Mouse (Mus musculus) embryonic fibroblast, embryonic 13.5 days (primary cell): ENCODE measurements around the gene Kcnq2.

ENCODE experiments used
- CTCF ChIP-seq: IDR thresholded peaks from 2 replicates; pipeline ENCODE4 v1.5.1; 2011; ENCODE audit warnings: mild to moderate bottlenecking, control low read depth, low read length, moderate library complexity, borderline replicate concordance; ENCODE audit not compliant: insufficient read depth
- POLR2A ChIP-seq: IDR thresholded peaks from 2 replicates; pipeline ENCODE4 v1.6.1; 2011; ENCODE audit warnings: low read depth, mild to moderate bottlenecking, control low read depth, low read length, moderate library complexity

DNA sequence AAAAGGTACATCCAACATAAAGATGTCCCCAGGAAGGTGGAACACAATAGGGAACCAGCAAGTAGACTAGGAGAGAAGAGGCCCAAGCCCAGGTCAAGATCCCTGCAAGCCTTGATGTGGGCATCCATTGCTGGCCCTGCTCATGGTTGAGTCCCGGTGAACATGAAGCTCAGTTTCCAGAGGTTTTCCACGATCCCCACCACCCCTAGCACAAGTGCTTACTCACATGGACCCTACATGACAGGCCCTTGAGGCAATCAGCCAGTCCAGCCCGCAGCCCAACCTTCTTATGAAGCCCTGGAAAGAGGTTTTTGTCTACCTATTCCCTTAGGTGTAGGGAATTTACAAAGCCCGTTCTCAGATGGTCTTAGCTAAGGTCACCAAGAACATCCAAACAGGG is 22.1 kb upstream of the Kcnq2 start:
- TF ChIP-seq CTCF (no peak), POLR2A (no peak)
